Mouse (Mus musculus) hindbrain, embryonic 15.5 days (tissue): ENCODE results near the gene Agrp. TPM values are rescaled to one million over a fixed set of nuclear protein-coding genes. Genes with fewer than 3 reads are reported as not detected.
A peak's percentile ranks its signal among the peaks of the same experiment; 100 is the strongest.
"Not testable (repeated sequence)": the region's sequence is repeated elsewhere in the genome, so short reads cannot be mapped to it uniquely, and the experiment has no call there.

ENCODE experiments used
- ATAC-seq: fragments of 200-750 bp; cut with Nextera tagmentation; 2 replicates; pipeline ENCODE4 v1.8.0; 2017; ENCODE audit warnings: low read depth, moderate number of reproducible peaks, moderate TSS enrichment; ENCODE audit not compliant: low FRiP score
- H3K27ac ChIP-seq: fragments of 300-500 bp; sonication (generic); replicated peaks from 2 replicates; pipeline ENCODE4 v1.5.1; 2015; ENCODE audit warnings: mild to moderate bottlenecking, inconsistent platforms
- H3K27me3 ChIP-seq: fragments of 300-500 bp; sonication (generic); 2 replicates; pipeline ENCODE4 v1.6.1; 2015; ENCODE audit warnings: control low read depth, inconsistent platforms
- H3K36me3 ChIP-seq: fragments of 300-500 bp; sonication (generic); 2 replicates; pipeline ENCODE4 v1.6.1; 2015; ENCODE audit warnings: control low read depth, inconsistent platforms
- H3K4me1 ChIP-seq: fragments of 300-500 bp; sonication (generic); replicated peaks from 2 replicates; pipeline ENCODE4 v1.6.1; 2015; ENCODE audit warnings: control low read depth, inconsistent platforms
- H3K4me2 ChIP-seq: fragments of 300-500 bp; sonication (generic); 2 replicates; pipeline ENCODE4 v1.6.1; 2015; ENCODE audit warnings: moderate library complexity, mild to moderate bottlenecking, inconsistent platforms
- H3K4me3 ChIP-seq: fragments of 300-500 bp; sonication (generic); 2 replicates; pipeline ENCODE4 v1.5.1; 2015; ENCODE audit warnings: mild to moderate bottlenecking, inconsistent platforms
- H3K9ac ChIP-seq: fragments of 300-500 bp; sonication (generic); 2 replicates; pipeline ENCODE4 v1.6.1; 2015; ENCODE audit warnings: inconsistent platforms
- H3K9me3 ChIP-seq: fragments of 300-500 bp; sonication (generic); 2 replicates; pipeline ENCODE4 v1.6.1; 2016; ENCODE audit warnings: control low read depth, inconsistent platforms
- WGBS: fragments of 180-500 bp; shearing (Covaris S2); methylation state at CpG from one replicate; pipeline ENCODE4 v1.1.7; 2015; 5-methylcytosine and 5-hydroxymethylcytosine counted together
- polyA plus RNA-seq: library from polyadenylated mRNA; unstranded; fragments of >200 nt; fragmentation: Nextera tagmentation; extraction: Ambion mirVana; gene quantifications from 2 replicates; pipeline ENCODE4 v1.2.1, GENCODE M21; 2015

Agrp gene
- polyA plus RNA-seq, 1 experiment from 2014 or later, result 0.56 TPM

DNA sequence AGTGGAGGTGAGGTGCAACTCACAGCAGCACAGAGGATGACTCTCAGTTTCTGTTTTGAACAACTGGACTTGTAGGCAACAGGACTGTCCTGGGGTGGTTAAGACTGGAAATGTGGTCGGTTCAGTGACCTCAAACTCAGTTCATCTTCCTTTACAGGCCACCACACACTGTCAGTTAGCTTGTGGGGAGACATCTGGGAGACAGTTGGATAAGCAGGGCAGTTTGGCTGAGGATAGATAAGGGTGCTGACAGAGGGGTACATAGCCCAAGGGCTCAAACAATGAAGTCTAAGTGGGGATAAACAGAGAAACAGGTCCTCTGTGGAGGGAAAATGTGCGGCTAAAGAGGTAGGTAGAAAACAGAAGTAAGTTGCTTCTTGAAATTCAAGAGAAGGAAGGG is 27.8 kb downstream of the Agrp start:
- no peak overlapping the region for H3K27ac ChIP-seq
- no peak overlapping the region for H3K4me3 ChIP-seq
- WGBS, result 72% methylated on average over 2 of the region's 2 CpGs
- ATAC-seq, result no peak
- no peak overlapping the region for H3K4me2 ChIP-seq
- H3K27me3 ChIP-seq, result peaks cover 11% of the 10 kb centered on the region; the same call in 1 of the 2 replicates
- no peak overlapping the region for H3K9ac ChIP-seq
- H3K36me3 ChIP-seq, result no peaks in the 10 kb centered on the region
- H3K9me3 ChIP-seq, result no peaks in the 10 kb centered on the region
- peaks cover 46% of the 10 kb centered on the region for H3K4me1 ChIP-seq

DNA sequence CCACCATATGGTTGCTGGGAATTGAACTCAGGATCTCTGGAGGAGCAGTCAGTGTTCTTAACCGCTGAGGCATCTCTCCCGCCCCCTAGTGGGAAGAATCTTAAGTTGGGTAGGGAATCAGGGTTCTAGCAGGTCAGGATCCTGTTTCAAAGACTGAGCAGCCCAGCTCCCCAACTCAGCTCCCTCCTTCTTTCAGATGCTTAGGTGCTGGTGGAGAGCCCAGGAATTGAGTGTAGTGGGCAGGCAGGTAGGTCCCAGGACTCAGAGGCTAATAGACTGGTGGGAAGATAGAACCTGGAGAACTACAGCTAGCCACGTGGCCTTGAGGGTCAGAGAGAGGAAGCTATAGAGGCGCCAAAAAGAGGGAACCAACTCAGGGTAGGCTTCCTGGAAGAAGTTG is 29.5 kb downstream of the Agrp start:
- H3K4me2 ChIP-seq, result peak overlapping the region; percentile 94; the same call in 1 of the 2 replicates
- no peak overlapping the region for H3K27ac ChIP-seq
- H3K36me3 ChIP-seq, result no peaks in the 10 kb centered on the region
- H3K9me3 ChIP-seq, result no peaks in the 10 kb centered on the region
- ATAC-seq, result no peak
- H3K27me3 ChIP-seq, result peaks cover 10% of the 10 kb centered on the region; the same call in 1 of the 2 replicates
- WGBS, result 29% methylated on average over 4 of the region's 4 CpGs
- H3K9ac ChIP-seq, result no peak overlapping the region
- peaks cover 33% of the 10 kb centered on the region for H3K4me1 ChIP-seq
- no peak overlapping the region for H3K4me3 ChIP-seq

DNA sequence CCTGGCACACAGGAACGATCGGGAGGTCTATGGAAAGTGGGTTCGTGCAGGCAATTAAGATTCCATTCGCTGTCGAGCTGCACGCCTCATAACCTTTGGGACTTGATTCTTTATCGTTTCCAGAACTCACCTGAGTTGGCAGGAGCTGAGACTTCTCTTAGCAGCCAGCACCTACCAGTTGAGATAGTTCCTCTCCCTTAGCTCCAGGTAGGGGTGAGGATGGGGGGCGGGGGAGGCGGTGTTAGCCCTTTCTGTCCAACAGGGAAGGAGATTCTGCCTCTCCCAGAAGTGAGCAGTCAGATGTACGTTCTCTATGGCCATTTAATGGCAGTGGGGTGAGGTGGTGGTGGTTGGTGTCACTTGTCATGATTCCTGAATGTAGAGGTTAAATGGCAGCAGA is 30.1 kb downstream of the Agrp start:
- Histone ChIP-seq H3K4me3 (peak overlapping the region; percentile 74), H3K4me2 (peak overlapping the region; percentile 94), H3K27me3 (peaks cover 4% of the 10 kb centered on the region; the same call in 1 of the 2 replicates), H3K27ac (peak overlapping the region; percentile 88), H3K9ac (peak overlapping the region; percentile 87), H3K9me3 (no peaks in the 10 kb centered on the region), H3K4me1 (peaks cover 33% of the 10 kb centered on the region), H3K36me3 (no peaks in the 10 kb centered on the region)
- 7% methylated on average over 10 of the region's 10 CpGs for WGBS
- no peak for ATAC-seq

DNA sequence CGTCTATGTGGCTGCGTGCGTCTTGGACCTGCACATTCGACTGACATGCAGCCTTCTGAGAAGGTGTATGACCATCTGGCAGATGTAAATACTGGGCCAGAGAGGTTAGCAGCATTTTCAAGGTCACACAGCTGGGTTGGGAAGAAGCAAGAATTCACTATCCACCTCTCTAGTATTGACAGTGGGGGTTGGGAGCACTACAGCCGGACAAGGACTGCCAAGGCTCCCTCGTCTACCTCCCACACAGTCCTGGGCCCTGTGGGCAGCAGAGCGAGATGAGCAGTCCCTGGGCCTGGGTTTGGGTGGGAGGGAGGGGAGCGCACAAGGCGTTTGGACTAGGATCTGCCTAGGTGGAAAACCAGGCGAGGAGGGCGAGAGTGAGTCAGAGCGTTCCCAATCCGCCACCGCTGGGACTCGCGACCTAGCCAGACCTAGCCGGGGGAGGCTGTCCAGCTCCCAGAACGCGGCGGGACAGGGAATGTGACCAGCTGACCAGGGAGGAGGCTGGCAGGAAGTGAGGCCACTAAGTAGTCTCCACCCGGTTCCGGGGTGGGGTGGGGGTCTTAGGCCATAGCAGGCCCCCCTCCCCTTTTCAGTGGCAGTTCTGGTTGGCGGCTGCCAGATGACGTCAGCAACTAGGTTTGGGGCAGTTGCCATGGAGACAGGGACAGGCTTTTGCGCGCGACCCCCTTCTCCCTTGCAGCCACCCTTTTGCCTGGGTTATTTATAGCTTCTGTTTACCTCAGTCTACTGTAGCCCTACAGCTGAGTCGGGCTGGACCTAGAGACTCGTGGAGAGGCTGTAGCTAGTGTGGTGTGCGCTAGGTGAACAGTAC is 30.8 kb downstream of the Agrp start:
- Histone ChIP-seq H3K36me3 (no peaks in the 10 kb centered on the region), H3K27me3 (no peaks in the 10 kb centered on the region), H3K27ac (peak overlapping the region; percentile 88), H3K4me1 (peaks cover 33% of the 10 kb centered on the region), H3K9me3 (no peaks in the 10 kb centered on the region), H3K4me3 (peak overlapping the region; percentile 74), H3K9ac (peak overlapping the region; percentile 87), H3K4me2 (peak overlapping the region; percentile 94)
- peak; percentile 81 for ATAC-seq
- WGBS, result under 1% methylated on average over 30 of the region's 30 CpGs

DNA sequence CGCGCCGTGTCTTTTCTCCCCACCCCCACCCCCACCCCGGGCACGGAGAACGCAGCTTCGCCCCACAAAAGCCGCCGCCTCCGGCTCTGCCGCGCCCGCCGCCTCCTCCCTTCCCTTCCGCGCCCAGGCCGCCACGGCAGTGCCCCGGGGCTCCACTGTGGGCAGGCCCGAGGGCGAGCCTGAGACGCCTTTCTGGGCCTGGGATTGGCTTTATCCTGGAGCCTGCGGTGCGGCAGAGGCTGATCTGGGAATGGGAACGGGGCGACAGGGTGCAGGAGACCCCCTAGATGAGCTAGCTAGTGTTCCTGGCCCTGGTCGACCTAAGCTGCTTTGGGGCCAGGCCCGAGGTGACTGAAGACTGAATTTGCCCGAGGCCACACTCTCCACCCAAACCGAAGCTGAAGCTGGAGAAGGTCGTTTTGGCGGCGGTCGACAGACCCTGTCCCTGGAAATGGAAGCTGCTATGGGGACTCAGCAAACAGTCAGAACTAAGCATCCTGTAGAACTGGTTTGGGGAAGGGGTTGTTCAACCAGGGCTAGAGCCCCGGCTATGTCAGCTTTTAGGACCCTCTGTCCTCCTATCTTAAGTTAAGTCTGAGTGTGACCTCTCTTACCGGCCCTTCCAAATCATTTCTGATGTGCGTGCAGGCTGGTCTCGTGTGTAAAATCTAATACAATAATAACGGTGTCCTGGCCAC is 31.6 kb downstream of the Agrp start:
- ATAC-seq, result peak; percentile 41

DNA sequence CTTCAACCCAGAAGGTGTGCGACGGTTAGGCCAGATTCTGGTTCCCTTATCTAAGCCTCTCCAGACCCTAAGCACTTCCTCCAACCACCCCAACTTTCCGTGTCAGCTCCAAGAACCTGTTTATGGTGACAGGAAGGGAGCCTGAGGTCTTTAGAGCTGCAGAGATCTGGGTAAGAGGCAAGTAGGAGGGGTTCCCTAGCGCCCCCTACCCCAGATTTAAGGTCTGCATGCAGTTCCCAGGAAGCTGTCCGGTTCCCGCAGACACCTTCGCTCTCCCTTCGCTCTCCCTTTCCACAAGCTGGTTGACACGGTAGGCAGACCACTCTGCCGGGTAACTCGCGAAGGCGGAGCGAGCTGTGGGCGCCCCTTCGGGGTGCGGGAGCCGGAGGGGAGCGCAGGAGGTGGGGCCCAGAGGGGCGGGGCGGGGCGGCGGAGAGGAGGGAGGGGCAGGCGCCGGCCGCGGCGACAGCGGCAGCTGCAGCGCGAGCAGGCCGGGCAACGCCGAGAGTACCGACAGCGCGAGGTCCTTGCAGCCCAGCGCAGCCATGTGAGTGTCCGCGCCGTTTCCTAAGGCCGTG is 32.3 kb downstream of the Agrp start, which contains the start of gene Ripor1:
TSS of gene Ripor1 (plus strand) at position 452 of the 578 bp plus-strand sequence.
- Histone ChIP-seq H3K9me3 (no peaks in the 10 kb centered on the region), H3K9ac (peak within 1 kb of the TSS; percentile 87)
- ATAC-seq, result peak; percentile 77

More for the DNA sequence above, 31.6 kb downstream of the Agrp start:
- Histone ChIP-seq H3K4me1 (peaks cover 33% of the 10 kb centered on the region), H3K9me3 (no peaks in the 10 kb centered on the region), H3K4me3 (peak overlapping the region; percentile 74), H3K36me3 (no peaks in the 10 kb centered on the region), H3K4me2 (peak overlapping the region; percentile 94), H3K9ac (peak overlapping the region; percentile 87), H3K27ac (peak overlapping the region; percentile 88), H3K27me3 (no peaks in the 10 kb centered on the region)
- under 1% methylated on average over 36 of the region's 39 CpGs for WGBS

DNA sequence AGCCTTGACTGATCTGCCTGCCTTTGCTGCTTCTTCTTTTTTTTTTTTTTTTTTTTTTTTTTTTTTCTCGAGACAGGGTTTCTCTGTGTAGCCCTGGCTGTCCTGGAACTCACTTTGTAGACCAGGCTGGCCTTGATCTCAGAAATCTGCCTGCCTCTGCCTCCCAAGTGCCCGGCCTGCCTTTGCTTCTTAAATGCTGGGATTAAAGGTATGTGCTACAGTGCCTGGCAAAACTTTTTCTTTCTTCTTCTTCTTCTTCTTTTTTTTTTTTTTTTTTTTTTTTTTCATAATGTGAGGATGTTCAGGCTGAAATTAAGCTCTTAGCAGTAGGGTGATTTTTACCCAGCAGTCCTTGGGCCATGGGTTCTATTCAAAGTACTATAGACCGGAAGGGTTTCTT is 34.7 kb downstream of the Agrp start:
- not testable (repeated sequence) for H3K9me3 ChIP-seq, ATAC-seq, H3K27me3 ChIP-seq, H3K27ac ChIP-seq, H3K9ac ChIP-seq, H3K4me3 ChIP-seq, H3K36me3 ChIP-seq, H3K4me2 ChIP-seq
- 98% methylated on average over 2 of the region's 3 CpGs for WGBS
- H3K4me1 ChIP-seq, result peaks cover 25% of the 10 kb centered on the region

More for the DNA sequence above, 32.3 kb downstream of the Agrp start, which contains the start of gene Ripor1:
- WGBS, result under 1% methylated on average over 38 of the region's 42 CpGs
- H3K4me1 ChIP-seq, result peaks cover 33% of the 10 kb centered on the region
- no peaks in the 10 kb centered on the region for H3K36me3 ChIP-seq
- H3K4me3 ChIP-seq, result peak within 1 kb of the TSS; percentile 74
- peak within 1 kb of the TSS; percentile 88 for H3K27ac ChIP-seq
- peak within 1 kb of the TSS; percentile 94 for H3K4me2 ChIP-seq
- H3K27me3 ChIP-seq, result no peaks in the 10 kb centered on the region

DNA sequence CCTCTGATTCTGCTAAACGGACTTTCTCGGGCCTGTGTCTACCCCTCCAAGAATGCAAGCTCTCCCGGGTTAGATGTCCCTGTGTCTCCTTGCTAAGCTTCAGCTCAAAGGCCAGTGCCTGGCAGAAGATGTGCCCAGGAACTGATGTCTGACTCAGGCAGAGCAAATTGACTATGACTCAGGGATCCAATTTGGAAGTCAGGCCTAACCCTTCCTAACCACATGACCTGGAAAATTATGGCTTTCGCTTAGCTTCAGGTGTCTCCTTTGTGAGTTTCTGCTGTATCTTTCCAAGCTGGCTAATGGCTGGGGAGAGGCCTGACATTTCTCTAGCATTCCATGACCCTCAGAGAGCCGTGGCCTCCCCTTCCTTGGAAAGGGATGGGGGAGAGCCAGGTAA is 35.9 kb downstream of the Agrp start:
- no peak overlapping the region for H3K4me2 ChIP-seq
- H3K4me1 ChIP-seq, result peaks cover 12% of the 10 kb centered on the region
- no peaks in the 10 kb centered on the region for H3K27me3 ChIP-seq
- WGBS, result 72% methylated on average over 5 of the region's 5 CpGs
- H3K9ac ChIP-seq, result no peak overlapping the region
- H3K9me3 ChIP-seq, result no peaks in the 10 kb centered on the region
- no peak overlapping the region for H3K27ac ChIP-seq
- ATAC-seq, result no peak
- H3K4me3 ChIP-seq, result no peak overlapping the region
- no peaks in the 10 kb centered on the region for H3K36me3 ChIP-seq

DNA sequence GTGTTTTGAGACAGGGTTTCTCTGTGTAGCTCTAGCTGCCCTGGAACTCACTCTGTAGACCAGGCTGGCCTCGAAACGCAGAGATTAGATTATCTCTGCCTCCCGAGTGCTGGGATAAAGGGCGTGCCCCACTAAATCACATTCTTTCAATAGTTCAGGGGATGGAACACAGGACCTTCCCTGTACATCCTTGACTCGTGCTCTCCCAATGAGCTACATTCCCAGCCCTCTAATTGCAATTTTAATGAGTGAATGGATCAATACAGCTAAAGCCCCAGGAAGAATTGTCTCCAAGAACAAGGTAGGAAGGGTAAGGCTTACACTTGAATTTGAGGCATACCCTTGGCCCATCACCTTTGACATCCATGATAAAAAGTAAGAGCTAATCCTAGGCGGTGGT is 38.4 kb downstream of the Agrp start:
- ATAC-seq, result no peak
- Histone ChIP-seq H3K27me3 (no peaks in the 10 kb centered on the region), H3K9ac (no peak overlapping the region), H3K36me3 (no peaks in the 10 kb centered on the region), H3K4me1 (peaks cover 4% of the 10 kb centered on the region; the same call in 1 of the 2 replicates), H3K9me3 (no peaks in the 10 kb centered on the region), H3K4me2 (no peak overlapping the region), H3K4me3 (no peak overlapping the region), H3K27ac (no peak overlapping the region)
- 91% methylated on average over 6 of the region's 6 CpGs for WGBS

DNA sequence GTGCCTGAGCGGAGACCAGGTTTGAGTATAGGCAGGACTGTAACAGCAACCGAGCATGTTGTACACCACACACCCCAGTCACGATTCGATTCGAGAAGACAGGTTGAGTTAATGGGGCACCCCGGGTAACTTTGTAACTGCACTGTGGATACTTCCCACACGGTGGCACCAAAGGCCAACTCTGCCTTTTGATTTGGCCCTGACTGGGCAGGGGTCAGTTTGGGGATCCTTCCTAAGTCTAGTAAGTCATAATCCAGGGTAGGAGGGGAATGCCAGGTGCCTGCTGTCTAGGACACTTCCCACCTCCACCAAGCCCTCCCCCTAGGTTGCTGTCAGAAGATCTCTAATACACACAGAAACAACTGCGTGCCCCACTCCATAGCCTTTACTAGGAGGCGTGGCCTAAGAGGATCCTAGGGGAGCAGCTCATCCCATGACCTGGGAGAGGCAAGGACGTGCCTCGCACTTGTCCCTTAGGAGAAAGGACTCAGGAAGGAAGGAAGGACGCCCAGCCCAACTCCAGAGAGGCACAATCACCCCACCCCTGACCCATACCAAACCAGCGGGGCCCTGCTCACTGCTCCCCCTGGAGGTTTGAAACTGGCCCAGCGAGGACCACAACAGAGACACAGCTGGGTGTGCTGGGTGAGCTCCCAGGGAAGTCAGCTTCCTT is 40.7 kb downstream of the Agrp start:
- H3K9me3 ChIP-seq, result no peaks in the 10 kb centered on the region
- H3K27me3 ChIP-seq, result no peaks in the 10 kb centered on the region
- H3K9ac ChIP-seq, result no peak overlapping the region
- H3K4me1 ChIP-seq, result peaks cover 7% of the 10 kb centered on the region; the same call in 1 of the 2 replicates
- no peak overlapping the region for H3K27ac ChIP-seq
- 4% methylated on average over 14 of the region's 14 CpGs for WGBS
- peak overlapping the region; percentile 37 for H3K4me2 ChIP-seq
- H3K36me3 ChIP-seq, result no peaks in the 10 kb centered on the region
- no peak overlapping the region for H3K4me3 ChIP-seq
- ATAC-seq, result peak; percentile 65; the same call in 1 of the 2 replicates

DNA sequence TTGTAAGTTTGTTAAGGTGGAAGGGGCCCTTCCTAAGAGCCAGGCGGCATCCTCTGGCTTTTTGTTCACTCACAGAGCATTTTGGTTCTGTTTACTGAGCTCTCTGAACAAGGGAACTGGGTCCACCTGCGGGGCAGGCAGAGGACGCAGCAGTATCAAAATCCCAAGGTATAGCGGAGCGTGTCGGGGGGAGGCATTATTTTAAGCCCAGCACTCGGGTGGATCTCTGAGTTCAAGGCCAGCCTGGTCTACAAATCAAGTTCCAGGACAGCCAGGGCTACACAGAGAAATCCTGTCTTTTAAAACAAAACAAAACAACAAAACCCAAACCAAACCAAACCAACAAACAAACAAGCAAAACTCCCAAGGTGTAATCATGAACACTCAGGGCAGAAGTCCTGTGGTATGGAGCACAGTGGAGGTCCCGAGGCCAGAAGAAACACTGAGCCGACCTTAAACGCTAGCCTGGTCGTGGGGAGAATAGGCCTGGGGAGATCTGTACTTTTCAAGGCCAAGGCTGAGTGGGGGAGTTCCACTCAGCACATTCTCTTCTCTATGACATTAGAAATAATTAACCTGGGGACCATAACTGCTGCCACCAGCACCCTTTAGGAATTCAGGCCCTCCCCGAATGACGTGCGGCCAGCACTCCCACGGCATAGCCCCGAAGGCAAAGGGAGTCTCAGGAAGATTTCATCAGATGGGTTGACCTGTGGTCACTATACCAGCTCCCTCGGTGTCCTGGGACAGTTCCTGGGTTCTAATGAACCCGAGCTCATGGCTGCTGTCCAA is 42.5 kb downstream of the Agrp start:
- no peak for ATAC-seq
- H3K27ac ChIP-seq, result no peak overlapping the region
- H3K4me1 ChIP-seq, result peaks cover 7% of the 10 kb centered on the region; the same call in 1 of the 2 replicates
- no peaks in the 10 kb centered on the region for H3K27me3 ChIP-seq
- H3K4me3 ChIP-seq, result no peak overlapping the region
- 82% methylated on average over 18 of the region's 18 CpGs for WGBS
- H3K9me3 ChIP-seq, result no peaks in the 10 kb centered on the region
- H3K36me3 ChIP-seq, result no peaks in the 10 kb centered on the region
- no peak overlapping the region for H3K4me2 ChIP-seq
- no peak overlapping the region for H3K9ac ChIP-seq
